12 mouse cellular contexts compared by ENCODE assay signal in genomic region chr7:49477076-49477975, GRCm38 (mm10).
DNase-seq lines count a peak whose midpoint lies in the region; ATAC-seq and TF ChIP-seq lines count a peak whose summit lies in the region.
"Had no signal": no experiment of that assay in that cellular context is flagged by ENCODE, and none has a peak within 500 bp of the region (broad histone marks: within the 10 kb centered on the region; RNA-seq: fewer than 3 reads in every experiment).

No protein-coding gene starts in this region.

- no peak overlapping the region for H3K4me3 ChIP-seq in lung, embryonic 14.5 days (ENCODE audit: low read depth, low read length)
- no peak overlapping the region for H3K4me3 ChIP-seq in lung, adult 2 months (replicated peaks; ENCODE audit: extremely low read depth, low read depth, low read length)
- H3K4me3 ChIP-seq in intestine, postnatal 0 days (ENCODE audit: low read depth, low read length), result no peak overlapping the region
- H3K4me3 ChIP-seq in kidney, postnatal 0 days (replicated peaks; ENCODE audit: low read depth, low read length), result no peak overlapping the region
- H3K4me3 ChIP-seq in liver, embryonic 15.5 days (replicated peaks), result no peak overlapping the region
- H3K4me3 ChIP-seq in gastrocnemius, adult 2 months, result no peak overlapping the region
- H3K4me3 ChIP-seq: forebrain, embryonic 15.5 days; hindbrain, embryonic 15.5 days had no signal

- H3K4me1 ChIP-seq in lung, embryonic 14.5 days (ENCODE audit: insufficient read depth), result peaks cover 28% of the 10 kb centered on the region
- peaks cover 2% of the 10 kb centered on the region; the same call in 1 of the 2 replicates for H3K4me1 ChIP-seq in lung, adult 2 months (ENCODE audit: control insufficient read depth, insufficient read depth, low read length)
- no peaks in the 10 kb centered on the region for H3K4me1 ChIP-seq in intestine, postnatal 0 days (replicated peaks; ENCODE audit: control insufficient read depth, insufficient read depth, low read length)
- 0 out of 2 replicates have a peak, but pooled peaks cover 13% of the 10 kb centered on the region for H3K4me1 ChIP-seq in kidney, postnatal 0 days (replicated peaks; ENCODE audit: insufficient read depth, low read length)
- peaks cover 19% of the 10 kb centered on the region; the same call in 1 of the 2 replicates for H3K4me1 ChIP-seq in liver, embryonic 15.5 days (replicated peaks)
- H3K4me1 ChIP-seq: forebrain, embryonic 15.5 days had no signal

- H3K27ac ChIP-seq in lung, embryonic 14.5 days (ENCODE audit: low read depth), result peak overlapping the region; percentile 55
- H3K27ac ChIP-seq in intestine, postnatal 0 days (ENCODE audit: low read depth, low read length), result 0 out of 2 replicates have a peak overlapping the region, but pooled peaks have one; percentile 2
- H3K27ac ChIP-seq in kidney, postnatal 0 days, result peak overlapping the region; percentile 70
- peak overlapping the region; percentile 68 for H3K27ac ChIP-seq in liver, embryonic 15.5 days (replicated peaks)
- H3K27ac ChIP-seq in gastrocnemius, adult 2 months, result no peak overlapping the region
- H3K27ac ChIP-seq: forebrain, embryonic 15.5 days; hindbrain, embryonic 15.5 days had no signal

- intact Hi-C loops in left cerebral cortex, postnatal 14 days (cut with DNase I), result no loop called here
- intact Hi-C loops in gastrocnemius, adult 2 months (cut with DNase I), result no loop called here

- no peak for TF ChIP-seq CTCF in lung, embryonic 14.5 days (IDR thresholded peaks at IDR 0.05; ENCODE audit: low read depth)
- no peak for TF ChIP-seq CTCF in lung, adult 2 months (IDR thresholded peaks at IDR 0.05; ENCODE audit: insufficient read depth, low read length)
- TF ChIP-seq CTCF in intestine, postnatal 0 days (IDR thresholded peaks at IDR 0.05; ENCODE audit: low read depth), result no peak
- TF ChIP-seq CTCF in kidney, postnatal 0 days (IDR thresholded peaks at IDR 0.05; ENCODE audit: low read depth), result no peak
- no peak for TF ChIP-seq CTCF in gastrocnemius, adult 2 months (IDR thresholded peaks at IDR 0.05)

- no peak overlapping the region for H3K4me2 ChIP-seq in lung, embryonic 14.5 days
- no peak overlapping the region for H3K4me2 ChIP-seq in intestine, postnatal 0 days (replicated peaks; ENCODE audit: low read depth)
- no peak overlapping the region for H3K4me2 ChIP-seq in kidney, postnatal 0 days (ENCODE audit: low read length)
- peak overlapping the region; percentile 18; the same call in 1 of the 2 replicates for H3K4me2 ChIP-seq in liver, embryonic 15.5 days
- H3K4me2 ChIP-seq: forebrain, embryonic 15.5 days; hindbrain, embryonic 15.5 days had no signal

- WGBS in lung, embryonic 14.5 days, result 19% methylated on average over 9 of the region's 9 CpGs
- 48% methylated on average over 9 of the region's 9 CpGs for WGBS in lung, adult 2 months
- whole genome bisulfite sequencing in intestine, postnatal 0 days, result 43% methylated on average over 9 of the region's 9 CpGs
- WGBS in kidney, postnatal 0 days, result 42% methylated on average over 9 of the region's 9 CpGs
- 47% methylated on average over 9 of the region's 9 CpGs for WGBS in liver, embryonic 15.5 days (ENCODE audit: insufficient replicate concordance)

- DNase-seq in lung, embryonic 14.5 days, result peak; percentile 26
- DNase-seq in lung, adult 2 months, result no peak
- no peak for DNase-seq in kidney, postnatal 0 days (ENCODE audit: low spot score)
- no peak for DNase-seq in left cerebral cortex, postnatal 14 days (ENCODE audit: low spot score in 2 of 2)
- DNase-seq in retina, embryonic 14.5 days (ENCODE audit: low spot score), result no peak
- DNase-seq in gastrocnemius, adult 2 months, result no peak
- DNase-seq: cerebellum, adult 8-10 months had no signal

- H3K9ac ChIP-seq in lung, embryonic 14.5 days, result no peak overlapping the region
- H3K9ac ChIP-seq in intestine, postnatal 0 days (ENCODE audit: low read depth, low read length), result peak overlapping the region; percentile 22; the same call in 1 of the 2 replicates
- H3K9ac ChIP-seq in kidney, postnatal 0 days (ENCODE audit: low read depth, low read length), result no peak overlapping the region
- no peak overlapping the region for H3K9ac ChIP-seq in liver, embryonic 15.5 days
- H3K9ac ChIP-seq: forebrain, embryonic 15.5 days; hindbrain, embryonic 15.5 days had no signal

- ATAC-seq in lung, embryonic 14.5 days (ENCODE audit: insufficient read depth), result peak; percentile 4; the same call in 1 of the 2 replicates
- no peak for ATAC-seq in intestine, postnatal 0 days
- peak; percentile 30; the same call in 1 of the 2 replicates for ATAC-seq in kidney, postnatal 0 days (replicated peaks; ENCODE audit: low FRiP score, low read depth)
- peak; percentile 60 for ATAC-seq in liver, embryonic 15.5 days (ENCODE audit: insufficient read depth)
- ATAC-seq: forebrain, embryonic 15.5 days had no signal

- no peaks in the 10 kb centered on the region for H3K9me3 ChIP-seq in lung, embryonic 14.5 days (ENCODE audit: low read depth, low read length)
- no peaks in the 10 kb centered on the region for H3K9me3 ChIP-seq in intestine, postnatal 0 days (ENCODE audit: control insufficient read depth)
- no peaks in the 10 kb centered on the region for H3K9me3 ChIP-seq in kidney, postnatal 0 days (replicated peaks; ENCODE audit: low read length)
- no peaks in the 10 kb centered on the region for H3K9me3 ChIP-seq in liver, embryonic 15.5 days (replicated peaks)
- H3K9me3 ChIP-seq: forebrain, embryonic 15.5 days; hindbrain, embryonic 15.5 days had no signal

- no peak for TF ChIP-seq POLR2A in lung, adult 2 months (IDR thresholded peaks at IDR 0.05; ENCODE audit: borderline replicate concordance, extremely low read depth, low read depth, low read length)

- H3K36me3 ChIP-seq in lung, embryonic 14.5 days (ENCODE audit: insufficient read depth), result no peaks in the 10 kb centered on the region
- H3K36me3 ChIP-seq in intestine, postnatal 0 days (ENCODE audit: control insufficient read depth, insufficient read depth), result peaks cover 31% of the 10 kb centered on the region
- no peaks in the 10 kb centered on the region for H3K36me3 ChIP-seq in kidney, postnatal 0 days (ENCODE audit: insufficient read depth, low read length)
- H3K36me3 ChIP-seq in liver, embryonic 15.5 days (replicated peaks), result no peaks in the 10 kb centered on the region
- H3K36me3 ChIP-seq: forebrain, embryonic 15.5 days; hindbrain, embryonic 15.5 days had no signal

- no peaks in the 10 kb centered on the region for H3K27me3 ChIP-seq in lung, embryonic 14.5 days (ENCODE audit: insufficient read depth, low read length)
- no peaks in the 10 kb centered on the region for H3K27me3 ChIP-seq in intestine, postnatal 0 days (replicated peaks; ENCODE audit: control insufficient read depth, insufficient read depth, low read length)
- no peaks in the 10 kb centered on the region for H3K27me3 ChIP-seq in kidney, postnatal 0 days (ENCODE audit: insufficient read depth, low read length)
- no peaks in the 10 kb centered on the region for H3K27me3 ChIP-seq in liver, embryonic 15.5 days
- H3K27me3 ChIP-seq: CH12.LX; forebrain, embryonic 15.5 days; hindbrain, embryonic 15.5 days had no signal
